Mouse (Mus musculus) olfactory bulb, adult 2 months (tissue): ENCODE data around the gene Kat2b.

Experiments
- CTCF ChIP-seq: fragments of 200-500 bp; IDR thresholded peaks from 2 replicates; pipeline ENCODE4 v1.5.1; 2012; ENCODE audit warnings: low read depth, mild to moderate bottlenecking, low read length, moderate library complexity; ENCODE audit not compliant: insufficient read depth
- POLR2A ChIP-seq: fragments of 200-500 bp; IDR thresholded peaks from 2 replicates; pipeline ENCODE4 v1.6.1; 2012; ENCODE audit warnings: mild to moderate bottlenecking, low read depth, low read length, moderate library complexity; ENCODE audit not compliant: insufficient read depth

- TF ChIP-seq POLR2A (no peak), CTCF (no peak)
Observed at GRCm38 (mm10) chr17:53557443-53557842, 9.2 kb upstream of the Kat2b start.
